Mouse (Mus musculus) forebrain, postnatal 0 days (tissue): ENCODE data around the gene Ntn1. TPM values are rescaled to one million over a fixed set of nuclear protein-coding genes. Genes with fewer than 3 reads are reported as not detected.

Experiments used
- ATAC-seq: fragments of 200-750 bp; cut with Nextera tagmentation; 2 replicates; pipeline ENCODE4 v1.8.0; 2017; ENCODE audit warnings: mild to moderate bottlenecking, moderate library complexity
- DNase-seq: peaks from one replicate; pipeline ENCODE4 v3.0.0-alpha.2; 2015
- H3K27ac ChIP-seq: fragments of 300-500 bp; sonication (generic); 2 replicates; pipeline ENCODE4 v1.5.1; 2014; ENCODE audit warnings: low read depth, mild to moderate bottlenecking, antibody characterized with exemption, low read length, moderate library complexity, mixed read lengths
- H3K27me3 ChIP-seq: fragments of 300-500 bp; sonication (generic); 2 replicates; pipeline ENCODE4 v1.6.1; 2014; ENCODE audit warnings: mild to moderate bottlenecking, low read length, mixed read lengths; ENCODE audit not compliant: insufficient read depth
- H3K36me3 ChIP-seq: fragments of 300-500 bp; sonication (generic); 2 replicates; pipeline ENCODE4 v1.6.1; 2014; ENCODE audit warnings: mild to moderate bottlenecking, moderate library complexity; ENCODE audit not compliant: insufficient read depth
- H3K4me1 ChIP-seq: fragments of 300-500 bp; sonication (generic); 2 replicates; pipeline ENCODE4 v1.6.1; 2014; ENCODE audit warnings: antibody characterized with exemption; ENCODE audit not compliant: insufficient read depth
- H3K4me2 ChIP-seq: fragments of 300-500 bp; sonication (generic); 2 replicates; pipeline ENCODE4 v1.6.1; 2014; ENCODE audit warnings: low read depth, mild to moderate bottlenecking, moderate library complexity
- H3K4me3 ChIP-seq: fragments of 300-500 bp; sonication (generic); 2 replicates; pipeline ENCODE4 v1.5.1; 2014; ENCODE audit warnings: low read depth, low read length, mixed read lengths
- H3K9ac ChIP-seq: fragments of 300-500 bp; sonication (generic); 2 replicates; pipeline ENCODE4 v1.6.1; 2014; ENCODE audit warnings: mild to moderate bottlenecking
- H3K9me3 ChIP-seq: fragments of 300-500 bp; sonication (generic); 2 replicates; pipeline ENCODE4 v1.6.1; 2016; ENCODE audit warnings: low read length
- CTCF ChIP-seq: sonication (generic); IDR thresholded peaks from 2 replicates; pipeline ENCODE4 v1.5.1; 2016; ENCODE audit warnings: antibody characterized with exemption, control low read depth, low read depth
- WGBS: fragments of 180-500 bp; shearing (Covaris S2); extraction: QIAGEN DNeasy Blood & Tissue Kit; methylation state at CpG from one replicate; pipeline ENCODE4 v1.1.7; 2014; 5-methylcytosine and 5-hydroxymethylcytosine counted together
- polyA plus RNA-seq: library from polyadenylated mRNA; unstranded; fragments of >200 nt; fragmentation: Nextera tagmentation; extraction: Ambion mirVana; gene quantifications from 2 replicates; pipeline ENCODE4 v1.2.1, GENCODE M21; 2015
- total RNA-seq: library from RNA; depleted of rRNA; stranded (reverse); fragments of >200 nt; gene quantifications from 2 replicates; pipeline ENCODE4 v1.2.3, GENCODE M21; 2014

Ntn1 gene
- total and polyA plus RNA-seq, 2 experiments from 2014 or later = 6.0 to 35.5 TPM

DNA sequence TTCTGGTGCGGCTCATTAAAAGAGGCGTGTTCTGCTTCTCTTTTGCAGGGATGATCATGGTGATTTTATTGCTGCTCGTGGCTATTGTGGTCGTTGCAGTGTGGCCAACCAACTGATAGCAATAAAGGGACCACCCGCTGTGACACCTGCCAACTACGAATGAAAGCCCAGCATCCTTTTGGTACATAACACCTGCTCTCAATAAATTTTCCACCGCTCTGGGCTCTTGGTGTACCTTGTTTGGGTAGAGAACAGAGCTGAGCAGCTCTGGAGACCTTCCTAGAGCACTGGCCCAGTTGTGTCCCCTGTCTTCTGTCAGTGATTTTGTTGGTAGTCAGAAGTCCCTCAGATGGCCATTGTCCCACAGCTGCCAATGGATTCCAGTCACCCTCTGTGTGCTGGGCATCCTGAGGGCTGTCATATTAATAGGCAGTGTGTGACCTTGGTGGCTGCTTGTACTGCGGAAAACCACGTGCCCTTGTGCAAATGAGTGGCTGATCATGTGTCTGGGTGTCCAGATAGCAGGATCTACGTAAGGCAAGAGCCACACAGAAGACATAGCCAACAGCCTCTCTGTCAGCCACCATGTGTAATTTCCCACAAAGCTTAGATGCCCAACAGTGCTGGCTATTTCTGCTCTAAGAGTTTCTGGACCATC, 196.8 kb downstream of the Ntn1 start:
- no peak for TF ChIP-seq CTCF
- WGBS = 76% methylated on average over 10 of the region's 10 CpGs
- H3K27ac ChIP-seq = no peak overlapping the region

DNA sequence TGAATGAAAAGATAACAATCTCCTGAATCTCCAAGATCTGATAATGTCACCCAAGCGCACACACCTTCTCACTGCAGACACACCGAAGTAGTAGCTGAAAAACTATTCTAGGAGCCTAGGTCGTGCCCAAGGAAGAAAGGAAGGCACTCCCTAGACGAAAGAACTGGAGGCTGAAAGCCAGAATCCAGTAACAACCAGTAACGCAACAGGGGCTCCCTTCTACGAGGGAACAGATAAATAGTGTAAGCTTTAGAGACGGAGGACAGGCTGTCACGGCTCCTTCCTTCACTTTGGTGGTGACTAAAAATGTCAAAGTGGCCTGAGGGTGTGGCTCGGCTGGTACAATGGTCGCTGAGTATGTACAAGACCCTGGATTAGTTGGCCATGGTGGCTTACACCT, 198.1 kb downstream of the Ntn1 start:
- no peak overlapping the region for H3K27ac ChIP-seq
- no peaks in the 10 kb centered on the region for H3K27me3 ChIP-seq
- H3K4me3 ChIP-seq = no peak overlapping the region
- DNase-seq (no peak), ATAC-seq (no peak)
- TF ChIP-seq CTCF = no peak
- H3K9ac ChIP-seq = no peak overlapping the region
- 50% methylated on average over 10 of the region's 10 CpGs for WGBS
- no peak overlapping the region for H3K4me2 ChIP-seq
- H3K36me3 ChIP-seq = no peaks in the 10 kb centered on the region
- H3K4me1 ChIP-seq = 0 out of 2 replicates have a peak, but pooled peaks cover 3% of the 10 kb centered on the region
- H3K9me3 ChIP-seq = no peaks in the 10 kb centered on the region

More for the DNA sequence above, 196.8 kb downstream of the Ntn1 start:
- DNase-seq (no peak), ATAC-seq (no peak)
- Histone ChIP-seq H3K9me3 (no peaks in the 10 kb centered on the region), H3K9ac (no peak overlapping the region), H3K4me2 (no peak overlapping the region), H3K27me3 (no peaks in the 10 kb centered on the region), H3K36me3 (no peaks in the 10 kb centered on the region), H3K4me3 (no peak overlapping the region), H3K4me1 (0 out of 2 replicates have a peak, but pooled peaks cover 3% of the 10 kb centered on the region)

DNA sequence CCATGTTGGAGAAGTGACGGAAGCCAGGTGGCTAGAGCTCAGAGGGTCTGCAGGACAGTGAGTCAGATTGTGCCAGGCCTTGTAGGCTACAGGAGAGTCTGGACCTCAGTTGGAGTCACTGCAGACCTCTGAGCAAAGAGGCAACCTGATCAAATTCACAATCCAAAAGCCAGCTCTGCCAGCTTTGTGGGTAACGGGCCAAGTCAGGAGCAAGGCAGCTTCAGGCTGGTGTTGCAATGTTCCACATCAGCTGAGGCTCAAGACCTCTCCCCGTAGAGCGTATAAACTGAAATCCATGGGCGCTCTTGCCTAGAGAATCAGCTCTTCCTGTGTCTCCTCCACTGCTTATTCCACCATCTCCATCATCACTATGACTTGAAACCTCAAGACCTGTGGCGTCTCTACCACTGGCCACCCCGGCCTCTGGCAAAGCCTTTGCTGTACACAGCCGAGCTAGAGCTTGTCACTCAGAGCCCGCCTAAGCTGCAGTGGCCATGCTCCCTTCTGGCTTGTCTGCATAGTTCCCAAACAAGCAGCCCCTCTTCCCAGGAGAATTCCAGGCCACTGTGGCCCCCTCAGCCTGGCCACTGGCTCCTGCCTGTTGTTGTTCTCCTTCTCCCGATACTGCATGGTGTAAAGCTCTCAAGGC, 198.7 kb downstream of the Ntn1 start:
- Histone ChIP-seq H3K9ac (no peak overlapping the region), H3K27me3 (no peaks in the 10 kb centered on the region), H3K27ac (no peak overlapping the region), H3K4me2 (no peak overlapping the region), H3K4me3 (no peak overlapping the region), H3K36me3 (no peaks in the 10 kb centered on the region), H3K9me3 (no peaks in the 10 kb centered on the region), H3K4me1 (0 out of 2 replicates have a peak, but pooled peaks cover 3% of the 10 kb centered on the region)
- ATAC-seq = no peak
- no peak for TF ChIP-seq CTCF
- 81% methylated on average over 10 of the region's 10 CpGs for WGBS
- DNase-seq = no peak

DNA sequence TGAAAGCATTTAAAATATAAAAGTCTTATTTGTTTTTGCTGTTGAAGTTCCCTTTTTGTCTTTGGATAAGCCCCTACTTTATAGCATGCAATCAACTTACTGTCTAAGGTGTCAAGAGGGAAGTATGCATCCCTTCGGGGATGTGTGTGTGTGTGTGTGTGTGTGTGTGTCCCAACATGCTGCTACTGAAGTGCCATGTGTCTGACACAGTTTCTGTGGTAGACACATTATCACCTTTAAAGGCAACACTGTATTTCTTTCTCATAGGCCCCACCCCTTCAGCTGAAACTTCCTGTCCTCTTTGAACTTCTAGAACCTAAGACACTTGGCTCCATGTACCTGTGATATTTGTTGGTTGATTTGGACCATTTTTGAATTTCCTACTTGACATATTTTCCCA, 199.6 kb downstream of the Ntn1 start:
- Histone ChIP-seq H3K9ac (no peak overlapping the region), H3K4me3 (no peak overlapping the region), H3K4me1 (0 out of 2 replicates have a peak, but pooled peaks cover 3% of the 10 kb centered on the region), H3K27ac (no peak overlapping the region), H3K4me2 (no peak overlapping the region), H3K36me3 (no peaks in the 10 kb centered on the region), H3K9me3 (no peaks in the 10 kb centered on the region), H3K27me3 (no peaks in the 10 kb centered on the region)
- no peak for TF ChIP-seq CTCF
- ATAC-seq (no peak), DNase-seq (no peak)
- 86% methylated on average over 1 of the region's 1 CpGs for WGBS

DNA sequence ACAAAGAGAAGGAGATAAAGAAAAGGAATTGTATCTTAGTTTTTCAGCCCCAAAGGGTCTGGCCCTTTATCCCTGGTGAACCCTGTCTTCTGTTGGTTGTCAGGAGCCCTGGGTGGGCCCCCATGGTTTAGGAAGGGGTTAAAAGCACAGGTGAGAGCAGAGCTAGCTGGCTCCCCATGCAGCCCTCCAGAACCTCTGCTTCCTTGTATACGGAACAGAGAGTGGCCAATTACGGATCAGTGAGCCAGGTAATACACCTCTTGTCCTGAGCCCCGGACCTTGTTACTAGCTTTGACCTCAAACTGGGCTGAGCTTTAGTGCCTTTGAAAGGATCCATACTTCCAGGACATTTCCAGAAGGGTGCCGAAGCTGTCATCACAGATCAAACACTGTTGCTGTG, 200.1 kb downstream of the Ntn1 start:
- no peak for ATAC-seq
- no peak overlapping the region for H3K27ac ChIP-seq
- H3K36me3 ChIP-seq = no peaks in the 10 kb centered on the region
- no peaks in the 10 kb centered on the region for H3K27me3 ChIP-seq
- 0 out of 2 replicates have a peak, but pooled peaks cover 3% of the 10 kb centered on the region for H3K4me1 ChIP-seq
- DNase-seq = no peak
- no peak overlapping the region for H3K9ac ChIP-seq
- no peaks in the 10 kb centered on the region for H3K9me3 ChIP-seq
- H3K4me2 ChIP-seq = no peak overlapping the region
- H3K4me3 ChIP-seq = no peak overlapping the region
- 81% methylated on average over 4 of the region's 4 CpGs for WGBS
- TF ChIP-seq CTCF = no peak

DNA sequence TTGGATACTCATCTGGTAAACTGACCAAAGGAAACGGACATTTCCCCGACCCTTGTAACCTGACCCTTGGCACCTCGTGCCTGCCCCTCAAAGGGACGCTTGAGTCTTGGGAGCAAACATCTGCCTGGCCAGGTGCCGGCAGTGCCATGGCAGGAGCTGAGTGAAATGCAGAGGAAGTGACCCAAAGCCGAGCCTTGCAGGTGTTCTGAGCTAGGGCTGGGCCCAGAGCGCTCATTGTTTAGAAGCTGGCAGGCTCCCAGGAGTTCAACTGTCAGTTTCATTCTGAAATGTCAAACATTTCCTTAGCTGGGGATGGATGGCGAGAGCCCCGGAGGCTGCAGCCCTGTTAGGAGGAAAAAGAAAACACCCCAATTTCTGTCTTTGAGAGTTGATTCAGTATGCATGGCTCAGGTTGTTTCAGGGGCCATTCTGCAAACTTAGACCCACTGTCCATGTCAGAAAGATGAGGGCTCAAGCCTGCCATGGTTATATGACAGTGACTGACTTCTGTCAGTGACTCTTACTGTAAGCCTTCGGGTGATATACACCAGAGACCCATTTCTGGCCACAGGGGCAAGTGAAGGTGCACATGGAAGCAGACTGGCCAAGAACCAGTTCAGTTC, 200.7 kb downstream of the Ntn1 start:
- Histone ChIP-seq H3K4me2 (no peak overlapping the region), H3K4me3 (no peak overlapping the region), H3K9me3 (no peaks in the 10 kb centered on the region), H3K27ac (no peak overlapping the region), H3K27me3 (no peaks in the 10 kb centered on the region), H3K9ac (no peak overlapping the region), H3K4me1 (0 out of 2 replicates have a peak, but pooled peaks cover 3% of the 10 kb centered on the region), H3K36me3 (no peaks in the 10 kb centered on the region)
- ATAC-seq (no peak), DNase-seq (no peak)
- TF ChIP-seq CTCF = no peak
- WGBS = 31% methylated on average over 10 of the region's 10 CpGs

DNA sequence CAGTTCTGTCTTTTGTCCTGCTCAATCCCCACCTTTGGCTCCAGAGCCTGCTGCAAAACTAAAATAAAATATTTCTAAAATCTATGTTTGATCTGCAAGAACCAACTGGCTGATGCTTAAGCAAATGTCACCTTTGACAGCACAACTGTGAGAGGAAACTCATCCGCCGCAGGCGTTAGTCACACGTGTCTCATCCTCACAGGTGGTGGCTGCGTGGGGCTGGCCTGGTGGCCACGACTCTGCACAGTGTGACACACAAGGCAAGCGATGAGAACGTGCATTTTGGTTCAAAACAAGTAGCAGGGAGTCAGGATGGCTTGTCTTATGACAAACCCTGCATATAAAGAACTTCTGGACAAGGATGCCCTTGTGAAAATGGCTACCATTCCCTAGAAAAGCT, 201.5 kb downstream of the Ntn1 start:
- no peaks in the 10 kb centered on the region for H3K27me3 ChIP-seq
- 75% methylated on average over 8 of the region's 8 CpGs for WGBS
- H3K4me3 ChIP-seq = no peak overlapping the region
- ATAC-seq (no peak), DNase-seq (no peak)
- no peak overlapping the region for H3K9ac ChIP-seq
- no peak overlapping the region for H3K27ac ChIP-seq
- H3K4me1 ChIP-seq = 0 out of 2 replicates have a peak, but pooled peaks cover 3% of the 10 kb centered on the region
- no peaks in the 10 kb centered on the region for H3K36me3 ChIP-seq
- no peak for TF ChIP-seq CTCF
- H3K4me2 ChIP-seq = no peak overlapping the region
- H3K9me3 ChIP-seq = no peaks in the 10 kb centered on the region
